8 mouse cellular contexts compared by ENCODE assay signal in the genomic region with DNA sequence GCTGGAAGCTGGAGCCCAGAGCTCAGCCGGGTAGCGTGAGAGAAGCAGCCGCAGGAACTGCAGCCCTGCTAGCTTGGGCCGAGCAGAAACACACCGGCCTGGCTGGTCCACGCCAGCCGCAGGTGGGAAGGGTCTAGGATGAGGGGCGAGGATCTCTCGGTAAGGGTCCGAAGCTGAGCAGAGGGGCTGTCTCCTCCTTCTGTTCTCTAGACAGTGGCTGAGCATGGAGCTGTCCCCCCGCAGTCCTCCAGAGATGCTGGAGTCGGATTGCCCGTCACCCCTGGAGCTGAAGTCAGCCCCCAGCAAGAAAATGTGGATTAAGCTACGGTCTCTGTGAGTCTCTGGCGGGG. TPM values are rescaled to one million over a fixed set of nuclear protein-coding genes. Genes with fewer than 3 reads are reported as not detected.
A peak's percentile ranks its signal among the peaks of the same experiment; 100 is the strongest.
DNase-seq lines count a peak whose midpoint lies in the region; ATAC-seq and TF ChIP-seq lines count a peak whose summit lies in the region.

No protein-coding gene starts in this region.

- DNase-seq in cerebellum, postnatal 36 days, result no peak
- DNase-seq in lung, postnatal 14 days, result no peak
- no peak for DNase-seq in limb, embryonic 11.5 days (ENCODE audit: low spot score)
- no peak for DNase-seq in thymus, postnatal 4 days
- no peak for DNase-seq in ovary, adult 18-20 months (ENCODE audit: low spot score)

- peak overlapping the region; percentile 35 for H3K9ac ChIP-seq in lung, embryonic 16.5 days (ENCODE audit: low read length)
- peak overlapping the region; percentile 58 for H3K9ac ChIP-seq in limb, embryonic 11.5 days (ENCODE audit: low read length)

- H3K36me3 ChIP-seq in lung, embryonic 16.5 days (ENCODE audit: control insufficient read depth, insufficient read depth, low read length), result no peaks in the 10 kb centered on the region
- H3K36me3 ChIP-seq in limb, embryonic 11.5 days (ENCODE audit: control insufficient read depth, insufficient read depth, low read length), result no peaks in the 10 kb centered on the region; the same call in 1 of the 2 replicates
- no peaks in the 10 kb centered on the region for H3K36me3 ChIP-seq in small intestine, adult 2 months (ENCODE audit: control insufficient read depth, insufficient read depth, low read length)

- H3K27ac ChIP-seq in lung, embryonic 16.5 days (ENCODE audit: low read length), result no peak overlapping the region
- H3K27ac ChIP-seq in limb, embryonic 11.5 days (replicated peaks; ENCODE audit: low read depth, low read length), result no peak overlapping the region
- H3K27ac ChIP-seq in small intestine, adult 2 months (ENCODE audit: insufficient read depth, low read depth, low read length), result no peak overlapping the region

- H3K9me3 ChIP-seq in lung, embryonic 16.5 days (ENCODE audit: control insufficient read depth, low read length), result no peaks in the 10 kb centered on the region
- H3K9me3 ChIP-seq in limb, embryonic 11.5 days (ENCODE audit: control insufficient read depth, low read length), result no peaks in the 10 kb centered on the region

- H3K4me2 ChIP-seq in lung, embryonic 16.5 days (ENCODE audit: low read depth, low read length), result peak overlapping the region; percentile 90
- H3K4me2 ChIP-seq in limb, embryonic 11.5 days (ENCODE audit: low read depth, severe bottlenecking), result peak overlapping the region; percentile 79

- H3K27me3 ChIP-seq in lung, embryonic 16.5 days (ENCODE audit: control insufficient read depth, insufficient read depth, low read depth, low read length), result peaks cover 29% of the 10 kb centered on the region
- H3K27me3 ChIP-seq in limb, embryonic 11.5 days (ENCODE audit: control insufficient read depth, insufficient read depth, low read length), result peaks cover 15% of the 10 kb centered on the region
- no peaks in the 10 kb centered on the region for H3K27me3 ChIP-seq in small intestine, adult 2 months (ENCODE audit: control insufficient read depth, insufficient read depth, low read length)

- ATAC-seq in cerebellum, adult (ENCODE audit: insufficient number of reproducible peaks, low FRiP score, low TSS enrichment), result peak; percentile 28; the same call in 1 of the 2 replicates
- ATAC-seq in lung, embryonic 16.5 days (ENCODE audit: low read depth), result no peak; the same call in 1 of the 2 replicates
- peak; percentile 70 for ATAC-seq in limb, embryonic 11.5 days (ENCODE audit: insufficient number of reproducible peaks, low FRiP score, low TSS enrichment, low read depth)

- 0 out of 2 replicates have a peak, but pooled peaks cover 2% of the 10 kb centered on the region for H3K4me1 ChIP-seq in lung, embryonic 16.5 days (replicated peaks; ENCODE audit: control insufficient read depth, insufficient read depth, low read length)
- peaks cover 3% of the 10 kb centered on the region for H3K4me1 ChIP-seq in limb, embryonic 11.5 days (ENCODE audit: control insufficient read depth, insufficient read depth, low read length)
- peaks cover 2% of the 10 kb centered on the region; the same call in 1 of the 2 replicates for H3K4me1 ChIP-seq in small intestine, adult 2 months (ENCODE audit: control insufficient read depth, insufficient read depth, insufficient read length, low read length)

- no peak for TF ChIP-seq CTCF in small intestine, adult 2 months (IDR thresholded peaks at IDR 0.05; ENCODE audit: extremely low read depth, insufficient read length, insufficient replicate concordance, low read depth, low read length)

- H3K4me3 ChIP-seq in lung, embryonic 16.5 days (ENCODE audit: low read length), result peak overlapping the region; percentile 50
- peak overlapping the region; percentile 45 for H3K4me3 ChIP-seq in limb, embryonic 11.5 days (ENCODE audit: low read depth, low read length)
- peak overlapping the region; percentile 67 for H3K4me3 ChIP-seq in small intestine, adult 2 months (ENCODE audit: low read depth, low read length)

- no peak for TF ChIP-seq POLR2A in small intestine, adult 2 months (IDR thresholded peaks at IDR 0.05; ENCODE audit: low read depth, low read length)

- 2% methylated on average over 15 of the region's 15 CpGs for WGBS in lung, embryonic 16.5 days
- WGBS in limb, embryonic 11.5 days, result 0% methylated on average over 12 of the region's 15 CpGs
- WGBS in small intestine, adult 2 months, result 3% methylated on average over 15 of the region's 15 CpGs

RNA-seq across cellular contexts. Expression of a gene that starts 0.4 kb away (rescaled TPM):
- 2.3 and 2.8 TPM in 2 replicates for polyA plus RNA-seq in lung, embryonic 16.5 days (2015; fragmentation: Nextera tagmentation; extraction: Ambion mirVana)
- polyA plus RNA-seq in limb, embryonic 11.5 days (2014; fragmentation: Nextera tagmentation; extraction: Ambion mirVana), result 3.0 and 3.5 TPM in 2 replicates
- polyA plus RNA-seq in small intestine, adult 2 months (2012; rRNA removed), result 2.3 and 4.2 TPM in 2 replicates

RNA-seq across cellular contexts. Expression of a gene that starts 34.6 kb away (rescaled TPM):
- 6.9 and 8.2 TPM in 2 replicates for polyA plus RNA-seq in lung, embryonic 16.5 days (2015; fragmentation: Nextera tagmentation; extraction: Ambion mirVana)
- polyA plus RNA-seq in limb, embryonic 11.5 days (2014; fragmentation: Nextera tagmentation; extraction: Ambion mirVana), result 8.4 and 10.3 TPM in 2 replicates
- 2.3 and 2.7 TPM in 2 replicates for polyA plus RNA-seq in small intestine, adult 2 months (2012; rRNA removed)

RNA-seq across cellular contexts. Expression of a gene that starts 49.6 kb away (rescaled TPM):
- polyA plus RNA-seq in lung, embryonic 16.5 days (2015; fragmentation: Nextera tagmentation; extraction: Ambion mirVana), result 3.3 and 4.2 TPM in 2 replicates
- polyA plus RNA-seq in limb, embryonic 11.5 days (2014; fragmentation: Nextera tagmentation; extraction: Ambion mirVana), result 1.2 and 1.3 TPM in 2 replicates
- 3.4 and 5.9 TPM in 2 replicates for polyA plus RNA-seq in small intestine, adult 2 months (2012; rRNA removed)

RNA-seq across cellular contexts. Expression of a gene that starts 55.0 kb away (rescaled TPM):
- polyA plus RNA-seq in lung, embryonic 16.5 days (2015; fragmentation: Nextera tagmentation; extraction: Ambion mirVana), result not detected in 2 replicates
- not detected in 2 replicates for polyA plus RNA-seq in limb, embryonic 11.5 days (2014; fragmentation: Nextera tagmentation; extraction: Ambion mirVana)
- not detected in 2 replicates for polyA plus RNA-seq in small intestine, adult 2 months (2012; rRNA removed)
